Mouse (Mus musculus) 3T3-L1 (cell line): Measurements from ENCODE around the gene Ncam1.

Experiments
- DNase-seq: peaks from one replicate; pipeline ENCODE4 v3.0.0-alpha.2; 2015; ENCODE audit warnings: low read depth, low spot score

The Ncam1 gene

DNA sequence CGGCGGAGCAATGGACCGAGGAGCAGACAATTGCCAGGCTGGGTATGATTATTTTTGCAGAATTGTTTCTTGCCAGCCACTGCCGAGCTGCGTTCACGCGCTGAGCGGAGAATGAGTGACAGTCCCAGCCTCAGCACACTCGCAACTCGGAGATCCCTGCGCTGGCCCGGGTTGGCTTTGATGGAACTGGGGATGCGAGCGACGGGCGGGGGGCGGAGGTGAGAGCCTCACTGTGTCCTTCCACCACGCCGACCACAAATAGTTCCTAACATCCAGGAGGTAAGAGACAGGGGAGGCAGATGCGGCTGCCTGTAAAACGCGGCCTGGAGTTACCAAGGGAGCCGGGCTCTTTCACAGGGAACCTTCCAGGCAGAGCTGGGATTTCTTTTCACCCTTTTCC is at the start of gene Ncam1:
TSS of gene Ncam1 (minus strand) at position 120 of the 400 bp plus-strand sequence.
- DNase-seq, result peak; percentile 97

DNA sequence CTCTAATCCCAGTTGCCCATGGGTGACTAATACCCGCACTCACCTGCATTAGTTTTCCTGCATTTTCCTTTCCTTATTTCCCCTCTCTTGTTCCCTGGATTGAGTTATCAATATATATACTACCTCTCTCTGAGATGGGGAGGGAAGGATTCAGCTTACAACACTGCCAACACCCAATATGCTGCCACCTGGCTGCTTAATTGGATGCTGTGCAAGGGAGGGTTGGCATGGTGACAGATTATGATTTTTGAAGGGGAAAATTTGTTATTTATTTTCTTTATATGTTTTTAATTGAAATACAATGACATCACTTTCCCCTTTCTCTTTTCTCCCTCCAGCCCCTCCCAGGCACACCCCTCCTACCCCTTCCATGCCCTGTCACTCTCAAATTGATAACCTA is 35.3 kb upstream of the Ncam1 start:
- no peak for DNase-seq

DNA sequence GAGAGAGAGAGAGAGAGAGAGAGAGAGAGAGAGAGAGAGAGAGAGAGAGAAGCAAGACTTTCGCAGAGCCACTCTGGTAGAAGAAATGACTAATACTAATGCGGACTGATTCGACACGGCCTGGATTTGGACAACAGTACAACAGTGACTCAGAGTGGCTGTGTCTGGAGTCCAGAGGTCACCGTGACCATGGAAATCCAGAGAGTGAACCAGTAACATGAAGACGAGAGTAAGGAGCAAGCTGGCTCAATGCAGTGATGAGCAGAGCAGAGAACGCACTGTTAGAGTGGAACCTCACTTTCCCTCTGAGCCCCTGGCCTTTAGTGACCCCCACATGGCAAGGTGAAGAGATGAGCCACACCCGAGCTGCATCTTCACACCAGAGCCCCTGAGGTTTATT is 28.9 kb upstream of the Ncam1 start:
- DNase-seq, result peak; percentile 95

DNA sequence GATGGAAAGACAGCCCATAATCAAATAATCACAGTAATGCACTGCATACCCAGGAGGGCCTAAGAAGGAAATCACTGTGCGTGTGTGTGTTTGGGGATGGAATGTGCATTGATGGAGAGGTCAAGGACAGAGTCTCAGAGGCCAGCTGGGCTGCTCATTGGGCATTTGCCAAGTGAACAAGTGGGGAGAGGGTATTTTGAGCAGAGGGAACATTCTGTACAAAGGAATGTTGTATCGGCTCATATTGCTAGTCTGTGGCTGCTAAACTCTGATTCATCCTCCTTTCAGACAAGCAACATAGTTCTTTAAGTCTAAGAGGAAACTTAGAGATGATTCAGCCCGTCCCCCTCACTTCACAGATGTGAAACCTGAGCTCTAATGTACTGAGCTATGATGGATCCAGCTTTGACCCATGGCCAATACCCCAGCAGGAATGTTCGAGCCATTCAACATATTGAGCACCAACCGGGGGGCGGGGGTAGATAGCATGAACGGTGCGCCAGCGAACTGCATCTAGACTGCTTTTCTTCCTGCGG is 17.5 kb upstream of the Ncam1 start:
- peak; percentile 93 for DNase-seq

DNA sequence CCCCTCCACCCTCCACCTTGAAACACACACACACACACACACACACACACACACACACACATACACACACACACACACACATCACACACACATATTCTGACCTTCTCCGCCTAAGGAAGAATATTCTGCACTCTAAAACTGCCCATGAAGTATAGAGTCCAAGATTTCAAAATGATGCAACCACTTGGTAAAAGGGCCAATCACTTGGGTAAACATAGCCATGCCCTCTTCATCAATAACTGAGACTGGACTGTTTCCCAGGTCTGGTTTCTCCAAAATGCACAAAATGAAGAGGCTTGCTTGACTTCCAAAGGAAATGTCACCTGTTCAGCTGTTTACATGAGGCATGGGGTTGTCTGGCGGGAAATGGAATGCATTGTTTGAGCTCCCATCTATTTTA is 15.7 kb upstream of the Ncam1 start:
- no peak for DNase-seq

DNA sequence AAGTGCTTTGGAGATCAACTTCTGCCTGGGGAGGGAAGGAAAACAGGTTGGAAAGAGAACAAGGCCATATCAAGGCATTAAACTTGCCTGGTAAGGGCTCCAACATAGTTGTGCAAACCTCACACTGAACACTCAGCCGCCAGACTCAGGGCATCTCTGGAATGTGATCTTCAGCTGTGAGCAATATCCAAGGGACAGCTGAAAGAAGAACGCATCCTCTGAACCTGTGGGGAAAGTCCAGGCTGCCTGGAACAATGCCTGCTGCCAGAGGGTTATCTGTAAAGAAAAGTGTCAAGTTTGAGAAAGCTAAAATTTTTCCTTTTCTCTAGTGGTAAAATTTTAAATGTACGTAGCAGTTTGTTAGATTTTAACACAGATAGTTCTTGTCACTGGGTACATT is 4.5 kb upstream of the Ncam1 start:
- DNase-seq, result peak; percentile 23

DNA sequence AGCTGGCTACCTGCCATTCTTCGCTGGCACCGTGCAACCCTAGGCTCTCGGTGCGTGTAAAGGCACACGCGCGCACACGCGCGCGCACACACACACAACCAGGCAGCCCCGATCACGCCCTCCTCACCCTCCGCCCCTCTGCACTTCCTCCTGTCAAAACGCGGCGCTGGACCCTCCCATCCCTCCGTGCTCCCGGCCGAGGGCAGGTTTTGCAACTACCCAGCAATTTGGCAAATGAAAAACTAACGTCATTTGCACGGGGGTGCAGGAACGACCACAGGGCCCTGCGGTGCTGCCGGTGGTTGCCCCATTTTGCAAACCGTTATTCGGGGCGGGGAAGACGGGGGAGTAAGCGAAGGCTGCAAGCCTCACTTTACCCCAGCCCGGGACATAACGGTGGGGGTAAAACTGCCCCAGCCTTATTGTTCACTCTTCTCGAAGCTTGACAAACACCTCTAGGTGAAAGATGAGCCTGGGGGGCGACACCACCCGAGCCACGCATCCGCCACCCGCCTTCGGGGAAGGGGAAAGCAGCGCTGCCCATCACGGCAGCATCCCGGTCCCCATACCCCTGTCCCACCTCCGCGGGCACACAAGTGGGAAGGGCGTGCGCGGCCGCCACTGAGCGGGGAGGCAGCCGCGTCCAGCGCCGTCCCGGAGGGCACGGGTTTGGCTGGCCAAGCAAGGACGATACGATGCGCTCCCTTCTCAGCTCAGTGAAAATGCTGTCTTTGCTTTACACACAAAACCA is 729 bp downstream of the Ncam1 start:
- peak; percentile 78 for DNase-seq

DNA sequence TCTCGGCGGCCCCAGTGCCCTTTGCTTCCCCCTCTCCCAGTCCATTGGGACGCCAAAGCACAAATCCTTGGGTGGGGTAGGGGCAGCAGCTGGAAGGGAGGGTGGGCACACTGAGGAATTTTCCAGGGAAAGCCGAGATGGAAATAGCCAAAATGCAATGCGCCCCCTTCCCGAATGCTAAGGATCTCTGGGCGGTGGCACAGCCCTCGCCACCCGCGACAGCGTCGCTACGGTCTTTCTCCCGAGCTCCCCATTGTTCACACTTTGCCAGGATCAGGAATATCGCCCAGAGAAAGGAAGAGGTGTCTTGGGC is 1.3 kb downstream of the Ncam1 start:
- no peak for DNase-seq

DNA sequence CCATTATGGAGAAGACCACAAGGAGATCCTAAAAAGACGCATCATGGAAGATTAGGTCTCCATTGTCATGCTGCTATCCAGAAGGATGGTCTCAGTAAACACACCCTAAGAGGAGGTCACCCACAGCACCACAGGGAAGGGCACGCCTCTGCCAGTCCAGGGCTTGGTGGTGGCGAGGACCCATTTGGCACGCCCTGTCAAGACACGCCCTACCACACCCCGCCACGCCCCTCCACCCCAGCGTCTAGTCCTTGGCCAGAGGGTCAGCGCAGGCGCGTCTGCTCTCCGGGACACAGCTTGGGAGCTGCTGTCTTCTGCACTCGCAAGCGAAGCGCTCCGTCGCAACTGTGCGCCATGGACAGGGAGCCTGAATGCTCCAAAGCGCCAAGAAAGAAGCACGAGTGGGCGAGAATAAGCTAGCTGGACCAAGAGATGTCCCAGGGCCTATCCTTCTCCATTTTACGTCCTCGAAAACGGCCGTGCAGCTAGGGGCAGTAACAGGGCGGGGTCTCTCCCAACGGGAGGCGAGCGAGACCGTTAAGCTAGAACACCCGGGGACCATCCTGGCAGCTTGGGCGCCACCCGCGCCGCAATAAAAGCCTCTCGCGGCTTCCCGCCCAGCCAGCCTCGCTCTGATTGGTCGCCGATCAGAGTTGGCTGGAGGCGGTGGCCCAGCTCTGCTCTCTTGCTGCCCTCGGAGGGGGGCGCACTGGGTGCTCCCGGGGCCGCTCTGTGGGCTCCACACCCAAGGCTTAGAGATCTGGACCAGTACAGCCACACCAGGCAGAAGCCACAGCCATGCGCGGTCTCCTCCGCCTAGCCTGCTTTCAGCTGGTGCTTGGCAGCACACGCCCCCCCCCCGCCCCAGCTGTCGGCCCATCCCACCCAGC is 1.9 kb downstream of the Ncam1 start:
- DNase-seq, result peak; percentile 73

DNA sequence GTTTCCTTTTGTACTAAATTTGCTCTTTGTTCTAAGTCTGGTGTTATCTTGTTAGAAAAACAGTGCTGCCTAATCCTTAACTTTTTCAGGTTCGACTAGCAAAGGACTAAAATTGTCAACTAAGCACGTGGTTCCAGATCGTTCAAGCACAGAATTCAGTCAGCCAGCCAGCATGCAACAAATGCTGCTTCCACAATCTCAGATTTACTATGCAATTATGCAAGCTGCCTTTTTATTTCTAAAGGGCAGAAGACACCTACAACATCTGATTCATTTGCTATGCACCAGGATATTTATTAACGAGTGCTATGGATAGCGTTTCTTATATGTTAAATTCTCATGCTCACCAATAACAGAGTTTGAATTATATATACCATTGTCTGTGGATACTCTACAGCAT is 2.8 kb downstream of the Ncam1 start:
- DNase-seq, result no peak

DNA sequence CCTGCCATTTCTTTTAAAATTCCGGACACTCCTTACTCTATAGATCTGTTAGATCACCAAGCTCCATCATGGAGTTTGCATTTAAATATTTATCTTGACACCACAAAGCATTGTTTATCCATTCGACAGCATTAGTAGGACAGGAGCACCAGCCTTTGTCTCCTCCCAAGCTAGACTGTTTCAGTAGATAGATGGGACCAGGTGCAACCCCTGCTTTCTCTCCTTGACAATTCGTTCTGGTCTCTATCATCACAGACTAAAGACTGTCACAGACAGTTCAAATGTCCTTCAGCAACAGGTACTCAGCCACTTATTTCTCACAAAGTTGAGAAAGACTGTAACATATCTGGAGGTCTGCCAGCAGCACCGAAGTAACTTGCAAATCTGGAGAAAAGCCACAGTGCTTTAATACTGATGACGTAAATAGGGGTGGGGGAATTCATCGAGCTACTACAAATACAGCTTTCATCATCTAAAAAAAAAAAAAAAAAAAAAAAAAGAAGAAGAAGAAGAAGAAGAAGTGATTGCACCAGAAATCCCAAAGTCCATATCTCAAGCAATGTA is 4.7 kb downstream of the Ncam1 start:
- DNase-seq, result no peak

DNA sequence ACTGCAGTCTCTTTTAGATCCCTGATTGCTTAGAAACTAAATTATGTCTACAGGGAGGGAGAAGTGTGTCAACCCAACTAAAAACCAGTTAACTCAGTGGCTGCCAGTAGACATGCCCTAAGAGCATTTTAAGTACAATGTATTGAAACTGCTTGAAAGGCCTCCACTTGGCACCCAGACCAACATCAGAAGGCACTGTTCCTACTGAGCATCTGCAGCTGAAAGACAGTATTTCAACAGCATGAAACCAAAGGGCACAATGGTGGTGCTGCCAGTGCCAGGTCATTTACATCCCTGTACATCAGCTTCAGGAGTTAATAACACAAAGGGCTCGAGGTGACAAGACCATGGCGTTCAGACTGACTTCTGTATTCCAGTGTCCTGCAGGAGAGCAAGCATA is 5.5 kb downstream of the Ncam1 start:
- DNase-seq, result no peak

DNA sequence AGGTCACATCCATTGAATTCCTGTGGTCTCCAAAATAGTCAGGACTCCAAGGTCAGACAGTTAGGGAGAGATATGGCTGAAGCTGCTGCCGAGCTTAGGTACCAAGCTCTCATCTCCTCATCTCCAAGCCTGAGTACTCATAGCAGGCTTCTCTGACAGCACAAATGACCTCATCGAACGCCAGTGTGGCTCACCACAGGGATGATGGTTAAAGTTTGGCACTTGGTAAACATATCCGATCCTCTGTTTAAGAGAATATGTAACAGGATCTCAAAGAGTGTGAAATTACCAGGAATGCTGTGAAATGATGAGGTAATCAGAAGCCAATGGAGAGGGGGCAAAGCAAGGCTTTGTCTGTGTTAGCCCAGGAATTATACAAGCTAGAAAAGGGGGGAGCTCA is 6.1 kb downstream of the Ncam1 start:
- DNase-seq, result peak; percentile 81

DNA sequence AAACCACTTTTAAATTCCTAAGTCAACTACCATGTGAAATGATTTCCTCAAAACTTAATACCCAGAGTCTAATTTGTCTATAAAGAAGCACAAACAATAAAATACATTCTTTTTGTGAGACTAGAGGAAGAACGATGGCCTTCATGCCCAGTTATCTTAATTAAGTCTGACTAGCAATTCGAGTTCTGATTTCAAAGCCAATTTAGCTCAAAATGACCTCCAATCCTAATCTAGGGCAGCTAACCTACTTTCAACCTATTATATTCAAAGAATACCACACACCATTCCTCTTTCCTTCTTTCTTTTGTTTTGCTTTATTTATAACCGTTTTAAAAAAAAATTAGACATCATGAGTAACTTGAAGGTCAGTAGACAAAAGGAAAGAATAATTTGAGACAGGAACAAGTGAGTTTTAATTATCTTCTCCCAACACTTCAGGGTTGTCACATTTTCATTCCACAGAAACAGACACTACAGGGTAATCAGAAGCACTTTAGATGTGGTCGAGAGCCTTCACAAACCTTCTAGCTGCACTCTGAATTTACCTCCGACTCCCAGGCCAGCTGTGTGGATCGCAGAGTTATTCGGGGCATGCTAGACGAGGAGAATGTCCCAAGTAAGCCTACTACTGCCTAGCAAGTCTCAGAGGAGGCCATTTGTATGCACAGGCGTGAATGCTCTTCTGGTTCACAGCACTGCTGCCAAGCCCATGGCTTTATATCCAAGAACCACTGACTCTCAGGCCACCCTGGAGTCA is 17.5 kb downstream of the Ncam1 start:
- no peak for DNase-seq

DNA sequence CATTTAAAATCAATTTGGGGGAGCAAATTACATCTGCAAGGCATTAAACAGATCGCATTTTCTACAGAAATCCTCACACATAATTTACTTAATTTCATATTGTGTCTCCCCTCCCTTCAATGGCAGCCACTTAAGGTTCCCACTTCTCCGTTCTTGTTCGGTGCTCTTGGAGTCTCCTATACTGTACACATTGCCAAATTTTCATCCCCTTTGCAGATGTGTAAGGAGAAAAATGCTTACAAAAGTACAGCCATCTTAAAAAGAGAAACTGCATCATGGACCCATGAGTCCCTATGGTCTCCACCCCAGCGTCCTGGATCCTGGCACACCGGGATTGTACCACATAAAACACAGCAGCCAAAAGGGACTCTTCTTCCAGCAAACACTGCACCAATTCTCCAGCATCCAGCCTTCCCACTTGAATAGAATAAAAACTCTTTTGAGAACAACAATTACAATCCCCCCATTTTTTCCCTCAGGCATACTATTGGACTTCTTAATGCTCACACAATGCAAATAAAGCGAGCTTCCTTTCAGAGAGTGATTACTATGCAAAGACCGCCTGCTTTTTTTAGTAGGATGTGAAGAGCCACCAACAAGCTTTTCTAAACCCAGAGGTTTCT is 21.6 kb downstream of the Ncam1 start:
- no peak for DNase-seq

DNA sequence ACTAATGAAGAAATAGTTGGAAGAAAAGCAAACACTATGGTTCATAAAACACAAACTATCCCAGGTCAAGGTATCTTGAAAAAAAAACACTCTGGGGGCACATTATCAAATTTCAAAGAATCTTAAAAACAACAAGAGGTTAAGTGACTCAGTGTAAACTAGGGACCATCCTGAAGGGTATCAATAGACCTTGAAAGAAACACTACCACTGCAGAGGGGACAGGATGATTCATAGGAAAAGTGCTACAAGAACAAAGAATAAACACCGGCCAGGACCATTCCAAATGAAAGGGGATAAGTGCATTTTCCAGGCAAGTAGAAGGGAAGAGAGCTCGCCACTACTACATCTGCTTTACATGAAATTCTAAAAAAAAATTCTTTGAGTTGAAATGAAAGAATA is 32.1 kb downstream of the Ncam1 start:
- no peak for DNase-seq

DNA sequence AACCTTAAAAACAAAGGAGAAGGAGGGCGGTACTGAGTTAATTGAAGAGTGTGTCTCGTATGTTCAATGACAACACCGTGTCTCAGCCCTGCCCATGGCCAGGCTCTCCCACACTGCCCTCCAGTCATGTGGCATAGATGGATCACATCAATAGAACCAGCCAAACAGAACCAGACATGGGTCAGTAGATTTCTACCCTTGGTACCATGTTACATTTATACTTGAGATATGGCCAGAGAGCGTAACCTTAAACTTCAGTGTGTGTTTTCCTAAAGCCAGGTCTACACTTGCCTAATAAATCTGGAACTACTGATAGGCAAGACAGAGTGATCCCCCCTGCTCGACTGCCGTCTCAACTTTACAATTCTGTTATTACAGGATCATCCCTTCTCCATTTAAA is 38.2 kb downstream of the Ncam1 start:
- no peak for DNase-seq

DNA sequence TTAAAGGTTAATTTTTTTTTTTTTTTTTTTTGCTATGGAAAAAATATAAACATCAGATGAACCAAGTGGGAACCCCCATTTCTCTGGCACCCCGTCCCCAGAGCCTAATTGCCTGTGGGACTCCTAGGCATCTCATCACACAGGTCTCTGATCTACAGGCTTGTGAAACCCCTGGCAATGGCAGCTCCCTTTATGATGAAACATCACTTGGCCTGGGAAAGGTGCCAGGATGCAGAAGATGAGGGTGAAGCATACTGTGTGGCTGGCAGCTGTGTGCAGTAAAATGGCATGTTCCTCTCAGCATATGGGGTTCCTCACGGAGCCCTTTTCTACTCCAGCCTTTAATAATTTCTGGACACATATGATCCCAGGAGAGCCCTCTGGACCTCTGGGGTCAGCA is 40.3 kb downstream of the Ncam1 start:
- peak; percentile 91 for DNase-seq

DNA sequence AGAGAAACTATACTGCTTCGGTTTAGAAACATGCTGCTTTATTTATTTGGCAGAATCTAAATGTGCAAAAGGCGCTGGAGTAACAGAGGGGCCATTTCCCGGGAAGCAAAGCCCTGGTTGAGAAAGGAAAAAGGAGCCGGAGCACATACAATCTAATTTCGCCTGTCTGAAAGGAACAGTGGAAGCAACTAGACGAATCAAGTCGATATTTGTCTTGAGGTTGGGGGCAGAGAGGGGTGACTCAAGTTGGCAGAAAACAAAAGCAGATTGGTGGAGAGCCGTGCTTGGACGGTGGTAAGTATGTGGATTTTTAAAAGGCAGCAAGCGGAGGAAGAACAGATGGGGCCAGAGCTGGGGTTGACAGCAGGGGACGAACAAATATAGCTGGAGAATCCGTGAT is 40.7 kb downstream of the Ncam1 start:
- no peak for DNase-seq

DNA sequence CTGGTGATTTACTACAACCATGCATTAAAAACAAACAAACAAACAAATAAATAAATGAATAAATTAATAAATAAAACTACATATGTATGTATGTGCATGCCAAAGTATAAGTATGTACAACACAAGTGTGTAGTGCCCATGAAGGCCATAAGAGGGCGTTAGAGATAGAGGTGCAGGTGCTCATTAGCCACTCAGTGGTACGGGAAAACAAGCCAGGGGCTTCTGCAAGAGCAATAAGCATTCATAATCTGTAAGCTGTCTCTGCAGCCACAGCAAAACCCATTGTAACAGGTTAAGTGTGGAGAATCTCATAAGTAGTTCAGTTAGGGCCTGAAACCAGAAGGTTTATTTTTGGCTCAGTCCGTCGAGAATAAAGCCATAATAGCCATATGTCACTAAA is 41.1 kb downstream of the Ncam1 start:
- no peak for DNase-seq

DNA sequence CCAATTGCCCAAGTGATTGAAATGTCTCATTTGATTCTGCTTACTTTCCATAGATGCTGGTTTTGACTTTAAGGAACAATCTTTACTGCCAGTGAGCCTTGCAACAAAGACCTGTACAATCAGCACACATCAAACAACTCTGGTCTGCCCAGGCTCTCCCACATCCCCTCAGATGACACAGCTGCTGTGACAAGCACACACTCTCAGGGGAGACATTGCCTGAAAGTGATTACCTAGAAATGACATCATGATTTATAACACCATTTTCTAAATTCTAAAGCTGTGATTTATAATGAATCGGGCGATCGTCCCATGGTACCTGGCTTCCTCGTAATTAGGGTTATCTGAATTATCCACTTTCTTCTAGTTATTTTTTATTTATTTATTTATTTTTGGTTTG is 42.0 kb downstream of the Ncam1 start:
- DNase-seq, result no peak
